8 mouse cellular contexts compared by ENCODE assay signal in genomic region chr4:48045721-48046460, GRCm38 (mm10). TPM values are rescaled to one million over a fixed set of nuclear protein-coding genes. Genes with fewer than 3 reads are reported as not detected.
DNase-seq lines count a peak whose midpoint lies in the region; ATAC-seq and TF ChIP-seq lines count a peak whose summit lies in the region.

No protein-coding gene starts in this region.

- TF ChIP-seq CTCF in testis, adult 2 months (IDR thresholded peaks at IDR 0.05; ENCODE audit: control insufficient read depth, insufficient read depth, insufficient replicate concordance, low read depth, low read length) = no peak
- no peak for TF ChIP-seq CTCF in liver, postnatal 0 days (IDR thresholded peaks at IDR 0.05; ENCODE audit: low read depth)

- H3K27ac ChIP-seq in testis, adult 2 months (ENCODE audit: control insufficient read depth, insufficient read depth, low read depth, low read length) = no peak overlapping the region
- H3K27ac ChIP-seq in forebrain, embryonic 14.5 days (ENCODE audit: low read depth, low read length) = peak overlapping the region; percentile 88
- no peak overlapping the region for H3K27ac ChIP-seq in intestine, embryonic 14.5 days (ENCODE audit: low read depth)
- H3K27ac ChIP-seq in liver, postnatal 0 days (ENCODE audit: low read depth) = no peak overlapping the region

- DNase-seq in testis, postnatal 10 days (ENCODE audit: low spot score) = no peak
- peak; percentile 70 for DNase-seq in brain, adult 2 months (ENCODE audit: low read depth, low spot score)
- peak; percentile 82 for DNase-seq in forebrain, embryonic 14.5 days (ENCODE audit: low spot score)
- peak; percentile 84 for DNase-seq in intestine, embryonic 14.5 days (ENCODE audit: low spot score)
- peak; percentile 29 for DNase-seq in liver, postnatal 0 days
- DNase-seq in right cerebral cortex, adult 18-20 months = peak; percentile 54
- no peak for DNase-seq in gastrocnemius, postnatal 25 days

- H3K4me2 ChIP-seq in forebrain, embryonic 14.5 days (ENCODE audit: low read length) = peak overlapping the region; percentile 99
- H3K4me2 ChIP-seq in intestine, embryonic 14.5 days (ENCODE audit: low read length) = peak overlapping the region; percentile 99
- peak overlapping the region; percentile 95 for H3K4me2 ChIP-seq in liver, postnatal 0 days (ENCODE audit: low read depth, low read length)

- no peaks in the 10 kb centered on the region; the same call in none of the 2 replicates for H3K27me3 ChIP-seq in testis, adult 2 months (ENCODE audit: control insufficient read depth, insufficient read depth, low read length)
- H3K27me3 ChIP-seq in forebrain, embryonic 14.5 days (replicated peaks; ENCODE audit: control insufficient read depth, insufficient read depth, low read length) = peaks cover 31% of the 10 kb centered on the region
- peaks cover 58% of the 10 kb centered on the region for H3K27me3 ChIP-seq in intestine, embryonic 14.5 days (replicated peaks; ENCODE audit: control insufficient read depth, insufficient read depth, low read length)
- peaks cover 59% of the 10 kb centered on the region for H3K27me3 ChIP-seq in liver, postnatal 0 days (ENCODE audit: insufficient read depth, low read length)

- WGBS in forebrain, embryonic 14.5 days = under 1% methylated on average over 39 of the region's 39 CpGs
- under 1% methylated on average over 39 of the region's 39 CpGs for WGBS in intestine, embryonic 14.5 days
- WGBS in liver, postnatal 0 days (ENCODE audit: insufficient replicate concordance) = under 1% methylated on average over 39 of the region's 39 CpGs

- TF ChIP-seq POLR2A in testis, adult 2 months (IDR thresholded peaks at IDR 0.05; ENCODE audit: control insufficient read depth, low read depth, low read length) = no peak

- peak overlapping the region; percentile 78 for H3K4me3 ChIP-seq in testis, adult 2 months (ENCODE audit: control insufficient read depth, low read depth, low read length)
- peak overlapping the region; percentile 68 for H3K4me3 ChIP-seq in forebrain, embryonic 14.5 days (ENCODE audit: low read depth, low read length)
- peak overlapping the region; percentile 70 for H3K4me3 ChIP-seq in intestine, embryonic 14.5 days (ENCODE audit: low read depth, low read length)
- peak overlapping the region; percentile 83 for H3K4me3 ChIP-seq in liver, postnatal 0 days (ENCODE audit: low read depth, low read length)

- H3K9me3 ChIP-seq in forebrain, embryonic 14.5 days (replicated peaks; ENCODE audit: control insufficient read depth, low read length) = no peaks in the 10 kb centered on the region
- H3K9me3 ChIP-seq in intestine, embryonic 14.5 days (ENCODE audit: control insufficient read depth, low read length) = no peaks in the 10 kb centered on the region
- H3K9me3 ChIP-seq in liver, postnatal 0 days (ENCODE audit: low read length) = no peaks in the 10 kb centered on the region

- no peak for ATAC-seq in forebrain, embryonic 14.5 days
- no peak for ATAC-seq in intestine, embryonic 14.5 days (replicated peaks; ENCODE audit: low FRiP score, low TSS enrichment, low read depth)
- no peak for ATAC-seq in liver, postnatal 0 days

- TF ChIP-seq EP300 in liver, postnatal 0 days (IDR thresholded peaks at IDR 0.05; ENCODE audit: low read depth) = no peak

- H3K9ac ChIP-seq in forebrain, embryonic 14.5 days (ENCODE audit: low read length) = peak overlapping the region; percentile 72
- no peak overlapping the region; the same call in 1 of the 2 replicates for H3K9ac ChIP-seq in intestine, embryonic 14.5 days (ENCODE audit: low read length)
- H3K9ac ChIP-seq in liver, postnatal 0 days (replicated peaks) = no peak overlapping the region

- H3K4me1 ChIP-seq in testis, adult 2 months (ENCODE audit: control insufficient read depth, insufficient read depth, low read length) = peaks cover 34% of the 10 kb centered on the region
- peaks cover 26% of the 10 kb centered on the region for H3K4me1 ChIP-seq in forebrain, embryonic 14.5 days (ENCODE audit: control insufficient read depth, insufficient read depth, low read length)
- peaks cover 39% of the 10 kb centered on the region for H3K4me1 ChIP-seq in intestine, embryonic 14.5 days (replicated peaks; ENCODE audit: control insufficient read depth, insufficient read depth, low read length)
- H3K4me1 ChIP-seq in liver, postnatal 0 days (ENCODE audit: insufficient read depth) = peaks cover 29% of the 10 kb centered on the region

- no peaks in the 10 kb centered on the region for H3K36me3 ChIP-seq in testis, adult 2 months (ENCODE audit: control insufficient read depth, insufficient read depth, low read length)
- H3K36me3 ChIP-seq in forebrain, embryonic 14.5 days (ENCODE audit: control insufficient read depth, insufficient read depth, low read length) = no peaks in the 10 kb centered on the region
- no peaks in the 10 kb centered on the region for H3K36me3 ChIP-seq in intestine, embryonic 14.5 days (ENCODE audit: control insufficient read depth, insufficient read depth, low read length)
- no peaks in the 10 kb centered on the region for H3K36me3 ChIP-seq in liver, postnatal 0 days (replicated peaks; ENCODE audit: insufficient read depth, low read length)

RNA-seq across cellular contexts. Expression of gene Nr4a3, which starts 0.9 kb away (rescaled TPM):
- 4.0 and 4.9 TPM in 2 replicates for polyA plus RNA-seq in testis, adult 2 months (2012; rRNA removed)
- polyA plus RNA-seq in forebrain, embryonic 14.5 days (2014; fragmentation: Nextera tagmentation; extraction: Ambion mirVana) = 3.7 and 5.4 TPM in 2 replicates
- polyA plus RNA-seq in intestine, embryonic 14.5 days (2014; fragmentation: Nextera tagmentation; extraction: Ambion mirVana) = 0.15 TPM in 1 of 2 replicates, not detected in the other
- polyA plus RNA-seq in liver, postnatal 0 days (2015; fragmentation: Nextera tagmentation; extraction: Ambion mirVana) = not detected in 2 replicates
- 10 to 100 TPM in 1 of 2 experiments, 1 to 10 TPM in 1; 6.1 to 11.0 TPM for total RNA-seq in gastrocnemius, postnatal 25 days (2021)

Comparison
In these comparisons a context has a peak if more than half of its experiments do, and no peak if none do; other contexts are left out.
1. DNase-seq: peak in brain, adult 2 months (single experiment), forebrain, embryonic 14.5 days (single experiment), intestine, embryonic 14.5 days (single experiment), liver, postnatal 0 days (single experiment) and right cerebral cortex, adult 18-20 months (single experiment); none in testis, postnatal 10 days (single experiment) and gastrocnemius, postnatal 25 days (single experiment).
2. Peak in every context shown above with its lines, with median percentiles within 50 percentile points of each other: H3K4me3 ChIP-seq and H3K4me2 ChIP-seq.